10 mouse cellular contexts compared by ENCODE assay signal in the genomic region with DNA sequence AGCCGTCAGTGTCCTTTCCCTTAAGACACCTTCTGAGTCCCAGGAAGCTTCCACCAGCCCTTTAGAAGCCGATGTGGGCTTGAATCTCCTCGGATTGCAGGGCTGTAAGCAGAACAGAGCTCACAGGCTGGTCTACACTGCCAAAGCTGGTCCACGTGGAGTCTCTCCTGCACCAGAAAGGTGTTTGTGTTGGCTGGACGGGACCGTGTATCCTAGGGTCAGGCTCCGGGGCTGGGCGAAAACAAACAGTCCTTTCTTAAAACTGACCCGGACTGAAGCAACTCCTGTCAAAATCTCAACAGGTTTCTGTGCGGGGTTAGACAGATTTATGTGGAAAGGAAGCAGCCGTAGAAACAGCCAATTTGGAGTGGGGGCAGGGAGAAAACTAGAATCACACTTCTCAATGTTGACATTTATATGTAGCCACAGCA. TPM values are rescaled to one million over a fixed set of nuclear protein-coding genes. Genes with fewer than 3 reads are reported as not detected.
A peak's percentile ranks its signal among the peaks of the same experiment; 100 is the strongest.
DNase-seq lines count a peak whose midpoint lies in the region; ATAC-seq lines count a peak whose summit lies in the region.
"Had no signal": no experiment of that assay in that cellular context is flagged by ENCODE, and none has a peak within 500 bp of the region (broad histone marks: within the 10 kb centered on the region; RNA-seq: fewer than 3 reads in every experiment).

No protein-coding gene starts in this region.

- H3K4me1 ChIP-seq in megakaryocyte, embryonic 14.5 days: peaks cover 69% of the 10 kb centered on the region
- peaks cover 26% of the 10 kb centered on the region; the same call in 1 of the 2 replicates for H3K4me1 ChIP-seq in limb, embryonic 12.5 days (replicated peaks)
- H3K4me1 ChIP-seq in hindbrain, embryonic 14.5 days (replicated peaks; ENCODE audit: control insufficient read depth, insufficient read depth, low read length): 0 out of 2 replicates have a peak, but pooled peaks cover 3% of the 10 kb centered on the region
- no peaks in the 10 kb centered on the region for H3K4me1 ChIP-seq in hindbrain, embryonic 13.5 days (replicated peaks)

- peak overlapping the region; percentile 68 for H3K27ac ChIP-seq in limb, embryonic 12.5 days
- H3K27ac ChIP-seq in hindbrain, embryonic 14.5 days: no peak overlapping the region
- H3K27ac ChIP-seq in hindbrain, embryonic 13.5 days: no peak overlapping the region

- no peaks in the 10 kb centered on the region for H3K36me3 ChIP-seq in megakaryocyte, embryonic 14.5 days (replicated peaks; ENCODE audit: low read length)
- no peaks in the 10 kb centered on the region for H3K36me3 ChIP-seq in limb, embryonic 12.5 days
- H3K36me3 ChIP-seq in hindbrain, embryonic 14.5 days (replicated peaks; ENCODE audit: control insufficient read depth, insufficient read depth): no peaks in the 10 kb centered on the region
- no peaks in the 10 kb centered on the region for H3K36me3 ChIP-seq in hindbrain, embryonic 13.5 days

- H3K4me2 ChIP-seq in limb, embryonic 12.5 days: no peak overlapping the region
- no peak overlapping the region for H3K4me2 ChIP-seq in hindbrain, embryonic 14.5 days (replicated peaks)
- H3K4me2 ChIP-seq in hindbrain, embryonic 13.5 days: no peak overlapping the region

- 42% methylated on average over 11 of the region's 11 CpGs for WGBS in limb, embryonic 12.5 days
- WGBS in hindbrain, embryonic 14.5 days: 78% methylated on average over 11 of the region's 11 CpGs
- WGBS in hindbrain, embryonic 13.5 days: 77% methylated on average over 11 of the region's 11 CpGs

- DNase-seq in forelimb bud, embryonic 11.5 days (ENCODE audit: low read depth, low spot score): peak; percentile 64
- peak; percentile 45 for DNase-seq in thymus, postnatal 0 days (ENCODE audit: low spot score)
- DNase-seq in hindbrain, embryonic 14.5 days (ENCODE audit: low spot score): no peak
- no peak for DNase-seq in left cerebral cortex, adult 9 months (ENCODE audit: low spot score in 2 of 2)
- DNase-seq: cerebellum, postnatal 14 days; layer of hippocampus, postnatal 36 days had no signal

- H3K9me3 ChIP-seq in megakaryocyte, embryonic 14.5 days: no peaks in the 10 kb centered on the region
- no peaks in the 10 kb centered on the region for H3K9me3 ChIP-seq in limb, embryonic 12.5 days
- no peaks in the 10 kb centered on the region for H3K9me3 ChIP-seq in hindbrain, embryonic 14.5 days (ENCODE audit: control insufficient read depth, low read length)
- H3K9me3 ChIP-seq in hindbrain, embryonic 13.5 days: no peaks in the 10 kb centered on the region

- peak overlapping the region; percentile 84 for H3K4me3 ChIP-seq in megakaryocyte, embryonic 14.5 days (replicated peaks)
- no peak overlapping the region for H3K4me3 ChIP-seq in limb, embryonic 12.5 days (replicated peaks)
- no peak overlapping the region for H3K4me3 ChIP-seq in hindbrain, embryonic 14.5 days (replicated peaks; ENCODE audit: low read length)
- H3K4me3 ChIP-seq in hindbrain, embryonic 13.5 days: no peak overlapping the region

- ATAC-seq in megakaryocyte, adult 5-6 weeks (ENCODE audit: poor library complexity, severe bottlenecking): no peak
- ATAC-seq in limb, embryonic 12.5 days (ENCODE audit: insufficient number of reproducible peaks, insufficient read depth, low FRiP score, low TSS enrichment, low read depth): no peak
- ATAC-seq in hindbrain, embryonic 14.5 days (ENCODE audit: low FRiP score): no peak
- ATAC-seq in hindbrain, embryonic 13.5 days (ENCODE audit: low FRiP score): no peak

- no peak overlapping the region for H3K9ac ChIP-seq in limb, embryonic 12.5 days (replicated peaks)
- H3K9ac ChIP-seq in hindbrain, embryonic 14.5 days: no peak overlapping the region
- no peak overlapping the region for H3K9ac ChIP-seq in hindbrain, embryonic 13.5 days

- H3K27me3 ChIP-seq in megakaryocyte, embryonic 14.5 days (replicated peaks): peaks cover 2% of the 10 kb centered on the region
- no peaks in the 10 kb centered on the region for H3K27me3 ChIP-seq in limb, embryonic 12.5 days
- no peaks in the 10 kb centered on the region for H3K27me3 ChIP-seq in hindbrain, embryonic 14.5 days (ENCODE audit: control insufficient read depth, insufficient read depth, low read length)
- H3K27me3 ChIP-seq in hindbrain, embryonic 13.5 days: no peaks in the 10 kb centered on the region

RNA-seq across cellular contexts. Expression of a gene that starts 48.2 kb away (rescaled TPM):
- 13.5 and 27.0 TPM in 2 replicates for polyA plus RNA-seq in megakaryocyte, embryonic 14.5 days (2012; ENCODE audit: insufficient read depth, low replicate concordance)
- total RNA-seq in megakaryocyte, adult 5-6 weeks (2015): 79.7 and 88.1 TPM in 2 replicates
- 38.6 and 50.0 TPM in 2 replicates for total RNA-seq in megakaryocyte, adult 5-6 weeks (2017)
- polyA plus RNA-seq in limb, embryonic 12.5 days (2016; fragmentation: Nextera tagmentation; extraction: Ambion mirVana): 22.9 and 23.1 TPM in 2 replicates
- 11.1 and 11.3 TPM in 2 replicates for polyA plus RNA-seq in thymus, postnatal 0 days (2015; fragmentation: Nextera tagmentation; extraction: Ambion mirVana)
- 38.4 and 40.3 TPM in 2 replicates for polyA plus RNA-seq in hindbrain, embryonic 14.5 days (2014; fragmentation: Nextera tagmentation; extraction: Ambion mirVana)
- polyA plus RNA-seq in hindbrain, embryonic 13.5 days (2015; fragmentation: Nextera tagmentation; extraction: Ambion mirVana): 32.1 and 32.8 TPM in 2 replicates

Comparison
In these comparisons a context has a peak if more than half of its experiments do, and no peak if none do; other contexts are left out.
1. DNase-seq: peak in forelimb bud, embryonic 11.5 days (single experiment) and thymus, postnatal 0 days (single experiment); none in hindbrain, embryonic 14.5 days (single experiment) and left cerebral cortex, adult 9 months (0 of 2).